ENCODE assay signal across 28 mouse cellular contexts in genomic region chr6:118644866-118645265, GRCm38 (mm10).
A peak's percentile ranks its signal among the peaks of the same experiment; 100 is the strongest.
DNase-seq lines count a peak whose midpoint lies in the region; ATAC-seq lines count a peak whose summit lies in the region.
"Had no signal": no experiment of that assay in that cellular context is flagged by ENCODE, and none has a peak within 500 bp of the region (broad histone marks: within the 10 kb centered on the region; RNA-seq: fewer than 3 reads in every experiment).

No protein-coding gene starts in this region.

- no peak overlapping the region for H3K27ac ChIP-seq in heart, embryonic 11.5 days (ENCODE audit: low read depth, low read length)
- H3K27ac ChIP-seq: embryonic facial prominence, embryonic 12.5 days; heart, embryonic 13.5 days; hindbrain, embryonic 14.5 days; limb, embryonic 12.5 days; liver, embryonic 15.5 days; midbrain, embryonic 15.5 days; neural tube, embryonic 15.5 days; stomach, embryonic 15.5 days had no signal

- peak; percentile 28 for DNase-seq in adrenal gland, adult 8-10 months
- no peak for DNase-seq in adrenal gland, postnatal 25 days
- peak; percentile 35 to 46 for DNase-seq in cerebellum, postnatal 25 days
- no peak for DNase-seq in cerebellum, adult 8-10 months
- DNase-seq in heart, adult 9 months (ENCODE audit: low spot score in 2 of 2): peak; percentile 19 to 36
- DNase-seq in layer of hippocampus, postnatal 14 days (ENCODE audit: low spot score in 2 of 2): no peak
- no peak for DNase-seq in spleen, postnatal 10 days (ENCODE audit: low spot score in 2 of 2)
- DNase-seq: cerebellum, postnatal 36 days; embryo, embryonic 11 days; gastrocnemius, postnatal 25 days; kidney, adult 9 months; kidney, postnatal 10 days; lung, embryonic 14.5 days; lung, postnatal 14 days; retina, postnatal 1 day; right cerebral cortex, postnatal 14 days had no signal

- no peaks in the 10 kb centered on the region for H3K4me1 ChIP-seq in heart, embryonic 11.5 days (ENCODE audit: control insufficient read depth, insufficient read depth, low read length)
- H3K4me1 ChIP-seq: embryonic facial prominence, embryonic 12.5 days; heart, embryonic 13.5 days; limb, embryonic 12.5 days; liver, embryonic 15.5 days; neural tube, embryonic 15.5 days; stomach, embryonic 15.5 days had no signal

- H3K4me3 ChIP-seq in heart, embryonic 11.5 days (ENCODE audit: low read depth, low read length): no peak overlapping the region
- H3K4me3 ChIP-seq: embryonic facial prominence, embryonic 12.5 days; heart, embryonic 13.5 days; limb, embryonic 12.5 days; liver, embryonic 15.5 days; midbrain, embryonic 15.5 days; neural tube, embryonic 15.5 days; stomach, embryonic 15.5 days had no signal

- H3K4me2 ChIP-seq in heart, embryonic 11.5 days: no peak overlapping the region
- H3K4me2 ChIP-seq: embryonic facial prominence, embryonic 12.5 days; heart, embryonic 13.5 days; hindbrain, embryonic 14.5 days; limb, embryonic 12.5 days; liver, embryonic 15.5 days; lung, embryonic 14.5 days; midbrain, embryonic 15.5 days; neural tube, embryonic 15.5 days; stomach, embryonic 15.5 days had no signal

- H3K9ac ChIP-seq in heart, embryonic 11.5 days (ENCODE audit: low read depth, low read length): no peak overlapping the region
- H3K9ac ChIP-seq: embryonic facial prominence, embryonic 12.5 days; heart, embryonic 13.5 days; hindbrain, embryonic 14.5 days; limb, embryonic 12.5 days; liver, embryonic 15.5 days; lung, embryonic 14.5 days; midbrain, embryonic 15.5 days; neural tube, embryonic 15.5 days; stomach, embryonic 15.5 days had no signal

- no peak for ATAC-seq in heart, embryonic 11.5 days (replicated peaks; ENCODE audit: insufficient number of reproducible peaks, low FRiP score, low TSS enrichment)
- ATAC-seq: forebrain, embryonic 14.5 days; intestine, postnatal 0 days; midbrain, embryonic 15.5 days had no signal

- H3K27me3 ChIP-seq in heart, embryonic 11.5 days (ENCODE audit: control insufficient read depth, insufficient read depth, low read length): no peaks in the 10 kb centered on the region
- H3K27me3 ChIP-seq: embryonic facial prominence, embryonic 12.5 days; heart, embryonic 13.5 days; limb, embryonic 12.5 days; liver, embryonic 15.5 days; midbrain, embryonic 15.5 days; neural tube, embryonic 15.5 days; stomach, embryonic 15.5 days had no signal

- H3K9me3 ChIP-seq in heart, embryonic 11.5 days (replicated peaks; ENCODE audit: control insufficient read depth, low read length): no peaks in the 10 kb centered on the region
- H3K9me3 ChIP-seq: embryonic facial prominence, embryonic 12.5 days; heart, embryonic 13.5 days; limb, embryonic 12.5 days; liver, embryonic 15.5 days; midbrain, embryonic 15.5 days; neural tube, embryonic 15.5 days; stomach, embryonic 15.5 days had no signal

- WGBS in heart, embryonic 11.5 days (ENCODE audit: insufficient replicate concordance): 77% methylated on average over 12 of the region's 12 CpGs

- no peaks in the 10 kb centered on the region; the same call in 1 of the 2 replicates for H3K36me3 ChIP-seq in heart, embryonic 11.5 days (ENCODE audit: control insufficient read depth, insufficient read depth, low read length)
- H3K36me3 ChIP-seq: embryonic facial prominence, embryonic 12.5 days; G1E; liver, embryonic 15.5 days; midbrain, embryonic 15.5 days; neural tube, embryonic 15.5 days; stomach, embryonic 15.5 days had no signal

Comparison
In these comparisons a context has a peak if more than half of its experiments do, and no peak if none do; other contexts are left out.
1. DNase-seq: peak in adrenal gland, adult 8-10 months (single experiment), cerebellum, postnatal 25 days (2 of 2) and heart, adult 9 months (2 of 2); none in adrenal gland, postnatal 25 days (single experiment), cerebellum, adult 8-10 months (single experiment), layer of hippocampus, postnatal 14 days (0 of 2) and spleen, postnatal 10 days (0 of 2).